Mouse (Mus musculus): Measurements from ENCODE around the gene 1190005I06Rik.

1190005I06Rik gene

DNA sequence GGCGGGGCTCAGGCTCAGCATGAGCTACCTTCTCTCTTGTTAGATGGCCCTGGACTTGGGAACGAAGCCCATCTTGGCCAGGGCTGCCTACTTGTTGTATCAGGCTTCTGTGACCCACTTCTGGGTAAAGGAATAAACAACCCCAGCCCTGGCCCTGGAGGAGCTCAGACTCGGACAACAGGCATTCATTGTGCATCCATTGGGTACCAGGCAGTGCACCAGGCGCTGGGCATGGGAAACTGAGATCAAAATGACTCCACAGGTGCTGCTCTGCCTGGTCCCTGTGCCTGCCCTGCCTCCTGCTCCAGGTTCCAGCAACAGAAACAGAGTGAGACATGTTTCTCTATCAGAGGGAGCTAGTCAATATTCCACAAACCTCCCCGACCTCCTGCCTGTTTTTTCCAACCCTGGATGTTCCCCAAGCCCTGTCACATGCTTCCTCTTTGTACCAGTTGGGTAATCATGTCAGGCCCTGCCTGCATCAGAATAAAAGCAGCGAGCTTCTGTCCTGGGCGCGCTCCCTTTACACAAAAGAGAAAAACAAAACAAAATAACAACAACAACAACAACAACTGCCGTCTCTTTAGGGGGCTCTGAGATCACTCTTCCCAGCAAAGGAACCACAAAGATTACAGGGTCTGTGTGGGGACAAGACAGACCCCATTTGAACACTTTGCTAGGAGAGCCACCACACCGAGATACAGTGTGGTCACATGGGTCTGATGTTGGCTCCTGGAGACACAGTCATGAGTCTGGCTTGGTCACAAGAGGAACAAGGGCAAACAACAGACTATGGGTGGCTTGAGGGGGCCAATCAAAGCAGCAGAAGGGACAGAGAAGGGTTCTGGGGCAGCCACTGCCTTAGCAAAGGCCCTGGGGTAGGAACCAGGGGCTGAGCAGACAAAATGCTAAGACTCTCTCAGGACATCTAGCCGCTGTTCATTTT is 27.9 kb downstream of the 1190005I06Rik start:
- no peak for DNase-seq

DNA sequence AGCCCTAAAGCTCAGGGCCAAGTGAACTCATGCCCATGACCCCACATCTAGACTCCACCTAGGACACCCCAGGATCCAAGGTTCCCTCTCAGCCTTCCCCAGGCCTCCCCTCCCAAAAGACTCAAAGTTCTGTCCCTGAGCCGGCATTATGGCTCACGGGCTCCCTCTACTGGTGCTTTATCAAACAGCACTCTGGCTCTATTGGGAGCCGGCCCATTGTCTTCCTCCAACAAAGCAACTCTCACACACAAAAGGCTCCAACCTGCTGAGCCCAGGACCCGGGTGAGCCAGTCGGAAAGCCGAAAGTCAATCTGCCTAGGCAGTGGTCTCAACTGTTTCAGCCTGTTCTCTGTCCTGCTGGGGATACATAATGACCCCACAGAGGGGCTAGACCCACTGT is 29.3 kb downstream of the 1190005I06Rik start:
- DNase-seq, result no peak

- no peak for DNase-seq
Observed at GRCm38 (mm10) chr8:120616663-120617626, 30.5 kb downstream of the 1190005I06Rik start.

DNA sequence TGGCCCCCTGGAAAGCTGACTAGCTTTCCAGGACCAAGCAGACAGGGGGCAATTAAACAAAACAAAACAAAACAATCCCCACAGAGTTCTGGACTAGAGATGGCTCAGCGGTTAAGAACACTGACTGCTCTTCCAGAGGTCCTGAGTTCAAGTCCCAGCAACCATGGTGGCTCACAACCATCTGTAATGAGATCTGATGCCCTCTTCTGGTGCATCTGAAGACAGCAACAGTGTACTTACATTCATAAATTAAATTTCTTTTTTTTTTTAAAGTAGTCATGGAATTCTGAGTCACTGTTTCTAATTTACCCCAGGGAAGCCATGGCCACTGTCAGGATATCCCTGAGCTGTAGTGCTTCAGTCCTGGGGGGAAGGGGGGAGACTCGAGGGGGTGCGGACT is 32.9 kb downstream of the 1190005I06Rik start:
- DNase-seq, result no peak

- DNase-seq, result no peak
Observed at GRCm38 (mm10) chr8:120610824-120611223, 36.6 kb downstream of the 1190005I06Rik start.

GRCm38 (mm10) chr8:120607885-120608284 is 39.5 kb downstream of the 1190005I06Rik start:
- peak; percentile 56 for DNase-seq

DNA sequence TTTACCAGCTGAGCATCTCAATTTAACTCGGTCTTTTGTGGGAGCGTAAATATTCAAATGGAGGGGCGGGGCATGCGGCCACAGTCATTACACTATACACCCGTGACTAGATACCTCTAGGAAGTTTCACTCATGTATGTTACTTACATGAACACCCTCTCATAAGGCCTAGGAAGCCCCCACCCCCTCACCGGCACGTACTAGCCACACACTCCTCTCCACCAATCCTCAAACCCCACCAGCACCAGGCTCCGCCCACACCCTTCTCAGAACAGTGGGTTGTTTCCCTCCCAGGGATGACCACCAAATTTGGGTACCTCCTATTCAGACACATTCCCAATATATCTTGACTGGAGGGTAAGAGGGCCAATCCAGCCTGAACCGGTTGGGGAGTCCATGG is 40.0 kb downstream of the 1190005I06Rik start:
- no peak for DNase-seq

DNA sequence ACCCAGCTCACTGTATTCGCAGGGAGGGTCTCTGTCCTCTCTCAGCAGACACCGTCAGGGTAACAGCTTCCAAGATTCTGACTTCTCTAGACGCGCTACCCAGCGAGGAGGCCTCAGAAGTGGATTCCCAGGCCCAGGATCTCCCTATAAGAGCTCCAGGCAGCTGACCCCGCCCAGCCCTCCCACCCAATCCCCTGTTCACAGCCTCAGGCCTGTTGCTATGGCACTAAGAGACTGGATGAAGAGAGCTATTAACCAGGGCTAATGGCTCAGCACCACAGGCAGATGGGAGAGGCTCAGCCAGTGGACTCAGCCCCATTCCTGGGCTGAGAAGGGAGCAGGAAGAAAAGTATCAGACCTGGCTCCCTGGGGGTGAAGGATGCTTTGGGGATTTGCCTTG is 44.8 kb downstream of the 1190005I06Rik start:
- no peak for DNase-seq

- peak; percentile 72 for DNase-seq
Observed at GRCm38 (mm10) chr8:120599504-120599903, 47.9 kb downstream of the 1190005I06Rik start.

DNA sequence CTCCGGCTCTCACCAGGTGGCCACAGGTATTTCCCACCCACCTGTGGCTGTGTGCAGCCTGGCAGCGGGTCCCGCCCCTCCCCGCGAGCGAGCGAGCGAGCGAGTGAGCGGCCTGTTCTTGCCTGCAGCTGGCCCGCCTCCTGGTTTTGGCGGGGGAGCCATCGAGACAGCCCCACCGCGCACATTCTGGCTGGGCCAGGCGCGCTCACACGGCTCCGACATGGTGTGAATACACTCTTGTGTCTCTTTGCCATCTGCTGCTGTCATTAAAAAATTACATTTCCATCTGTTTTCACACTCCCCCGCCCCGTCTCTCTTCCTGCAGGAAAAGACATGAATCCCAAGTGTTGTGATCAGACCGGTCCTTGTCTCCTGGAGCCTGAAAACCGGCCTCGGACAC is 48.9 kb downstream of the 1190005I06Rik start:
- peak; percentile 80 for DNase-seq

DNA sequence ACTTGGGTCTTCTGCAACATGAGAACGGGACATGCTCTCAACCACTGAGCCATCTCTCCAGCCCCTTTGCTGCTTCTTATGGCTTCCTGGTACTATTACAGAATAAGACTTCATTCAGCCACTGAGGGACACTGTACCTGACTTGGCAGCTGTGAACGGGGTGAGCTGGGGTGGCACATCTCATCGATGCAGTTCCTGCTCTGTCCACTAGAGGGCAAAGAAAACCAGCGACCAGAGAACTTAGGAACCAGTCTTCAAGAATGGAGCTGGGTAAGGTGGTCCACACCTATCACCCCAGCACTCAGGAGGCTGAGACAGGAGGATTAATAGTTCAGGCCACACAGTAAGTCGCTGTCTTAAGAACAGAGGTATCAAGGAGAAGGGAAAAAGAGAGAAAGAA is 51.5 kb downstream of the 1190005I06Rik start:
- DNase-seq, result no peak

DNA sequence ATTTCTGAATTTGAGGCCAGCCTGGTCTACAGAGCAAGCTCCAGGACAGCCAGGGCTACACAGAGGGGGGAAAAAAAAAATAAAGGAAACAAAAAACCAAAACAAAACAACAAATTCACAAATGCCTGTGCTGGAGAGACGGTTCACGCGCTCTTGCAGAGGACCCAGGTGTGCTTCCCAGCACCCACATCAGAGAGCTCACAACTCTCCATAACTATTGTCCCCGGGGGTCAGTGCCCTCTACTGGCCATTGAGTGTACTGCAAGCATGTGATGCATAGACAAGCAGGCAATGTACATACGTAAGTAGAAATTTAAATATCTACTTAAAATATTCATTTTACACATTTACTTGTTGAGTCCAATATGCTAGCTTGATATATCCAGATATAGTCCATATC is 52.9 kb downstream of the 1190005I06Rik start:
- no peak for DNase-seq

GRCm38 (mm10) chr8:120591587-120592292 is 55.7 kb downstream of the 1190005I06Rik start:
- no peak for DNase-seq

- DNase-seq, result peak; percentile 77
Observed at GRCm38 (mm10) chr8:120589921-120590320, 57.5 kb downstream of the 1190005I06Rik start.

GRCm38 (mm10) chr8:120588908-120589771 is 58.3 kb downstream of the 1190005I06Rik start, which contains the start of gene Gins2:
Gene Gins2 (minus strand): TSS chr8:120589304.
- DNase-seq, result peak; percentile 100

DNA sequence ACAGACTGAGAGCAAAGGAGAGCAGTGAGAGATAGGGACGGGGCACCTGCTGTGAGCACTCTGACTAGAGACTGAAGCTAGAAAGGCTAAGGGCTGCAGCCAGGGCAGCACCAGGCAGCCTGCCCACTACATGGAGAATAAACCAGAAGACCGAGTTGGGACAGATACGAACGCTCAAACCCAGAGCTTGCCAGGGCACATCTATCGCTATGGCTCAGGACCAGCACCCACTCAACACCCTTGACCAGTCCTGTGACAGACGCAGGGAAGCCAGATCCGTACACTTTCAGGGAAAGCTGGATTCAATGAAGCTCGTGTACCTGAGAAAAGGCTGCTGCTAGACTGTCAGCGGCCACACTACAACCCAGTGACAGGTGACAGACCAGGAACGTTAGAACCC is 61.9 kb downstream of the 1190005I06Rik start:
- DNase-seq, result peak; percentile 17

GRCm38 (mm10) chr8:120581811-120582210 is 65.6 kb downstream of the 1190005I06Rik start:
- DNase-seq, result peak; percentile 34

DNA sequence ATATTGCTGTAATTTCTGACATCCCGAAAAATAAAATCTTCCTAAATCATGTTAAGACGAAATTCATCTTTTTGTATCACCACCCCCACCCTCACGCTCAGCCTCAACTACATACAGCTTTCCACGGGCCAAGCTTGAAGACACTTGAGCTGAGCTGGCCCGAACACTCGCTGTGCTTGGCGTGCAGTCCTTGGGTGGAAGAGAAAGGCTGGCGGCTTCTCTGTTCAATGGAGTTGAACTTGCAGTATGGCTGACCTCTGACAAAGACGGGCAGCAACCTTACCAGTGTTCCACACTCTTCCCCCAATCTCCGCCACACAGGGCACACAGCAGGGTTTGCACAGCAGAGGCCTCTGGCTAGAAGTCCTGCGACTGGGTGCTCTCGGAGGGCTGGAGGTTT is 66.1 kb downstream of the 1190005I06Rik start:
- no peak for DNase-seq

GRCm38 (mm10) chr8:120580336-120581000 is 67.0 kb downstream of the 1190005I06Rik start:
- peak; percentile 23 for DNase-seq

DNA sequence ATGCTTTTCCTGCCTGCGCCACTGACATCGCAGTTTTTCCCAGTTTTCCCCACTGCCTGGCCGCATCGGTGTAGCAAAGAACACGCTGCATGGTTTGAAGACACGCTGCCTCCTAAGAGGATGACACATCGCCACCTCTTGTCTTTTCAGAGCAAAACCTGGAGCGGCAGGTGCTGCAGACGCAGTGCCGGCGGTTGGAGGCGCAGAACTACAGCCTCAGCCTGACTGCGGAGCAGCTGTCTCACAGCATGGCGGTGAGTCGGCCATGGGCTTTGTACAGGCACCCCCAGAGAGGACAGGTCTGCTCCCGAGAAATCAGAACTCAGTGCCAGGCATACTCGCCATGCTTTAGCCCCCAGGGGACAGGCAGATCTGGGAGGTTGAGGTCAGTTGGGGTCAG is 69.6 kb downstream of the 1190005I06Rik start:
- DNase-seq, result no peak

DNA sequence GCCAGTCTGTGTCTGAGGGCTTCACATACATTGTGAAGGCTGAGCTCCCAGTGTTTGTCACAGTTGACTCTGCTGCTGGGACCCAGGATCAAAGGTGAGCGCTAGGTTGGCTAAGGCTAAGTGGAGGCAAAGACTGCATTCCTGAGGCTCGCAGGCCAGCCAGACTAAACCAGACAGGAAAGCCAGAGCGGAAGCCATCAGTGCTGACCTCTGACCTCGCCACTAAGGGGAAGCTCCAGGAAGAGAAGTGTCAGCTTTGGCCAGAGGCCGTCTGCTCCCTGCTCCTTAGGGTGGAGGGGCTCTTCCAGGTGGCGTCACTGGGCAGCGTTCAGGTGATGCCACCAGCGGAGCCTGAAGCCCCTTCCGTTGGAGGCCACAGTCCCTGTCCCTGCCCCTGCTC is 71.6 kb downstream of the 1190005I06Rik start:
- DNase-seq, result no peak
